Mouse (Mus musculus) hindbrain, embryonic 15.5 days (tissue): ENCODE measurements at regions not wholly inside any gene's neighbourhood (a gene's known extent, or its start where the extent isn't known, plus 50 kb on each side); places are given as distances from the start of the nearest gene placed in this dataset.

Experiments
- ATAC-seq: fragments of 200-750 bp; cut with Nextera tagmentation; 2 replicates; pipeline ENCODE4 v1.8.0; 2017; ENCODE audit warnings: low read depth, moderate number of reproducible peaks, moderate TSS enrichment; ENCODE audit not compliant: low FRiP score
- H3K27ac ChIP-seq: fragments of 300-500 bp; sonication (generic); replicated peaks from 2 replicates; pipeline ENCODE4 v1.5.1; 2015; ENCODE audit warnings: mild to moderate bottlenecking, inconsistent platforms
- H3K27me3 ChIP-seq: fragments of 300-500 bp; sonication (generic); 2 replicates; pipeline ENCODE4 v1.6.1; 2015; ENCODE audit warnings: control low read depth, inconsistent platforms
- H3K36me3 ChIP-seq: fragments of 300-500 bp; sonication (generic); 2 replicates; pipeline ENCODE4 v1.6.1; 2015; ENCODE audit warnings: control low read depth, inconsistent platforms
- H3K4me1 ChIP-seq: fragments of 300-500 bp; sonication (generic); replicated peaks from 2 replicates; pipeline ENCODE4 v1.6.1; 2015; ENCODE audit warnings: control low read depth, inconsistent platforms
- H3K4me2 ChIP-seq: fragments of 300-500 bp; sonication (generic); 2 replicates; pipeline ENCODE4 v1.6.1; 2015; ENCODE audit warnings: moderate library complexity, mild to moderate bottlenecking, inconsistent platforms
- H3K4me3 ChIP-seq: fragments of 300-500 bp; sonication (generic); 2 replicates; pipeline ENCODE4 v1.5.1; 2015; ENCODE audit warnings: mild to moderate bottlenecking, inconsistent platforms
- H3K9ac ChIP-seq: fragments of 300-500 bp; sonication (generic); 2 replicates; pipeline ENCODE4 v1.6.1; 2015; ENCODE audit warnings: inconsistent platforms
- H3K9me3 ChIP-seq: fragments of 300-500 bp; sonication (generic); 2 replicates; pipeline ENCODE4 v1.6.1; 2016; ENCODE audit warnings: control low read depth, inconsistent platforms
- WGBS: fragments of 180-500 bp; shearing (Covaris S2); methylation state at CpG from one replicate; pipeline ENCODE4 v1.1.7; 2015; 5-methylcytosine and 5-hydroxymethylcytosine counted together

DNA sequence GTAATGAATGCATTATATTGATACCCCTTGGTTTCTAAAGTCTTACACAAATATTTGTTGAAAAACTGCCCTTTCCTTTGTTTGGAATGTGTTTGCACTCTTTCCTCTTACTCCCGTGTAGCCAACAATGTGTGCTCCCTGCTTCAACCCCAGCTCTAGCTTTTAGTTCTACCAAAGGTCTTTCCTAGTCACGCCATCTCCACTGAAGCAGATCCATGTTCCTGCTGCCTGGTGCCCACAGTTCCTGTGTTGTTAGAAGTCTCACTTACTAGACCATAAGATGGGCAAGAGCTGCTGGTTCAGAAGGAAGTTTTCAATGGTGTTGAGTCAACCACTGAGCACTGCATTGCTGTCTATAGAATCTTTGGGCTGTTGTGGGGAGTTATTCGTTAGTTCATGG is 137.0 kb downstream of the Klf5 start:
- H3K27me3 ChIP-seq: no peaks in the 10 kb centered on the region
- H3K9me3 ChIP-seq: no peaks in the 10 kb centered on the region
- no peak overlapping the region for H3K27ac ChIP-seq
- no peak overlapping the region for H3K4me2 ChIP-seq
- no peaks in the 10 kb centered on the region for H3K4me1 ChIP-seq
- H3K36me3 ChIP-seq: no peaks in the 10 kb centered on the region
- no peak overlapping the region for H3K4me3 ChIP-seq
- H3K9ac ChIP-seq: no peak overlapping the region
- WGBS: 84% methylated on average over 3 of the region's 3 CpGs
- ATAC-seq: no peak

DNA sequence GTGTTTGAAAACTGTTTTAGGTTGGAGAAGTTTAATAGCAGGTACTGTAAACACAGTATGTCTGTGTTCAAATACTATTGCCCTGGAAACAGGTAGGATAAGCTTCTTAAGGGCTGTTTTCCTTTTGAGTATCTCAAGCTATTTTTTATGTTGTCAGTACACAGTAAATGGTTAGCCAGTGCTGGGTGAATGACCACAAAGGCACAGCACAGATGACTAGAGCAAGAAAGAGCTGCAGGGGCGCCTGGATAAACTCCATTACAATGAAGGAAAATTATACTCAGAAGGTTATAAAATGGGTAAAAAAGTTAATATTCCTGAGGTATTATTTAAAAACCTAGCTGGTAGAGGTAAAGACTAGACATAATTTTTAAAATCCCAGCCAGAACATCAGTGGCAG is 137.6 kb downstream of the Klf5 start:
- Histone ChIP-seq H3K4me2 (no peak overlapping the region), H3K27ac (no peak overlapping the region), H3K9me3 (no peaks in the 10 kb centered on the region), H3K27me3 (no peaks in the 10 kb centered on the region), H3K4me1 (no peaks in the 10 kb centered on the region), H3K36me3 (no peaks in the 10 kb centered on the region), H3K9ac (no peak overlapping the region), H3K4me3 (no peak overlapping the region)
- WGBS: 81% methylated on average over 1 of the region's 1 CpGs
- no peak for ATAC-seq

DNA sequence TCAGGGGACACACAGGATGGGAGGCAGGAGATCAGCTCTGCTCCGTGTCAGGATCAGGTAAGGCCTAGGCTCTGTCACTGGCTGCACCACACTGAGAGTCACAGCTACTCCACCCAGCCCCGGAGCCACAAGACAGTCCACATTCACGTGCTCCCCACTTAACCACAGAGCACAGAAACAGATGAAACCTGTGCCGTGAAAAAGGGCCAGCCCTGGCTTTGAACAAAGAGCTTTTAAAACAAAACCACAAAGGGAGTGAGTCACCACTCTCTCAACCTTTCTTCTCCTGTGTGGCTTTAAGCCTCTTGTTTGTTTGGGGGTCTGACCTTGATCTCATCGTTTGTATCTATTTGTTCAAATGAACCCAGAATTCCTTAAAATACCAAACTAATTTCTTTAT is 150.6 kb downstream of the Klf5 start:
- Histone ChIP-seq H3K27ac (no peak overlapping the region), H3K4me1 (no peaks in the 10 kb centered on the region), H3K36me3 (no peaks in the 10 kb centered on the region), H3K9ac (no peak overlapping the region), H3K27me3 (no peaks in the 10 kb centered on the region), H3K4me2 (no peak overlapping the region), H3K9me3 (no peaks in the 10 kb centered on the region), H3K4me3 (no peak overlapping the region)
- no peak for ATAC-seq
- 68% methylated on average over 5 of the region's 5 CpGs for WGBS

DNA sequence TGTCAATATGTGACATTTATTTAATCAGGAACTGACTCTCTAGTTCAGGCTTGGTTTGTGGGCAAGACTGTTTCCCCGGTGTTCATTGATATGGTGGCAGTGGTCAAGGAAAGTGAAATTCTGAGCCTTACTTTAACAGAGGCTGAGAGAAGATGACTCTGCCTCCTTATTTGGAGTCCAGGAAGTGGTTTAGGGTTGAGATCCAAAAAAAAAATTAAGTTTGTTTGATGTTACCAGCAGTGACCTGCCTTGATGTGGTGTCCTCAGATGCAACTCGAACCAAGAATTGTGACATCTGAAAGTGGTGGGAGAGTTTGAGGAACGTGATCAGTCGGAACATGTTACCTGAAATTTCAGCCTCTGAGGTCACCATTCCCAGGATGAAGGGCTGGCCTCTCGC is 151.4 kb downstream of the Klf5 start:
- Histone ChIP-seq H3K9ac (no peak overlapping the region), H3K4me3 (no peak overlapping the region), H3K27me3 (no peaks in the 10 kb centered on the region), H3K27ac (no peak overlapping the region), H3K4me1 (no peaks in the 10 kb centered on the region), H3K4me2 (no peak overlapping the region), H3K36me3 (no peaks in the 10 kb centered on the region), H3K9me3 (no peaks in the 10 kb centered on the region)
- no peak for ATAC-seq
- 95% methylated on average over 5 of the region's 5 CpGs for WGBS

DNA sequence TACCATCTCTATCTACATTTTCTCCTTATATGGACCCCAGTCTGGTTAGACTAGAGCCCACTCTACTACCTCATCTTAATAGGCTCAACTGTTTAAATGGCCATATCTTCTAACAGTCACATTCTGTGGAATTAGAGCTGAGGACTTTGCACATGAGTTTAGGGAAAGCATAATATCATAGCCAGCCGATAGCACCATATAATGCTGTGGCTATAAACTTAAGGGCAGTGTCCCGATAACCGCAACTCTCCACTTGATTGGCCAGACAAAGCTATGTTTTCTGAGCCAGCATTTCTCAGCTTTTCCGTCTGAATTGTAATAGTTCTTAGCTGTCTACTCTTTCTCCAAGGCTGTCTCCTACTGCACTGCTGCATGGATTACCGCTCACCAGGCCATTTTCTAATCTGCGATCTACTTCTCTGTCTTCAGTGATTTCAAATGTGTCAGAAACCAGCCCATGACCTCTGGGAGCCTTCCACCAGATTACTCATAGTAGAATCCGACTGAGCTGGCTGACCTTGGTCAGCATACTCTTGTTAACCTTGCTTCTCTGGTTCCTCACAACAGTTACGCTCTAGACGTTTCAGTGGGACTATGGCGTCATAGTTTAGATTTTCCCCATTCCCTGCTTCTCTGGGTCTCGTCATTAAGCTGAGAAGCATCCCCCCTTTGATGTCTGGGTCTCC is 152.8 kb downstream of the Klf5 start:
- 92% methylated on average over 11 of the region's 11 CpGs for WGBS
- Histone ChIP-seq H3K9me3 (no peaks in the 10 kb centered on the region), H3K27ac (no peak overlapping the region), H3K36me3 (no peaks in the 10 kb centered on the region), H3K4me3 (no peak overlapping the region), H3K9ac (no peak overlapping the region), H3K4me1 (no peaks in the 10 kb centered on the region), H3K4me2 (no peak overlapping the region), H3K27me3 (no peaks in the 10 kb centered on the region)
- no peak for ATAC-seq

DNA sequence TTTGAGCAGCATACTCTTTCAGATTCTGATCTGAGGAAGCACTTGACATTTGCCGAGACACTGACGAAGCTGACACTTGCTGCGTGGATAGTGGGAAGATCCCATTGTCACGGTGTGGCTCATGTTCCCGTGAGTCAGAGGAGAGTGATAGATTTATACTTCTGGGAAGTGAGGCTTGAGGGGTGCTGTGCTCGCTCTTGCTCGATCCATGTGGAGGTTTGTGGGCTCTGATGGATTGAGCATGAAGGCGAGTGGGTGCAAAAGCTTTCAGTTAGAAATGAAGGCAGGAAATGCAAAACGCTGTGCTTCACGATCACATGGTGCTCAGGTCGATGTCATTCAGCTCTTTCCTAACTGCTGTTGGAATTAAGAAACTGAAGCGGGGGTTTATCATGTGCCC is 155.4 kb downstream of the Klf5 start:
- no peak overlapping the region for H3K9ac ChIP-seq
- no peak overlapping the region for H3K4me2 ChIP-seq
- H3K27me3 ChIP-seq: no peaks in the 10 kb centered on the region
- no peak for ATAC-seq
- no peak overlapping the region for H3K27ac ChIP-seq
- WGBS: 89% methylated on average over 12 of the region's 12 CpGs
- H3K4me3 ChIP-seq: no peak overlapping the region
- H3K4me1 ChIP-seq: no peaks in the 10 kb centered on the region
- H3K36me3 ChIP-seq: no peaks in the 10 kb centered on the region
- H3K9me3 ChIP-seq: no peaks in the 10 kb centered on the region

DNA sequence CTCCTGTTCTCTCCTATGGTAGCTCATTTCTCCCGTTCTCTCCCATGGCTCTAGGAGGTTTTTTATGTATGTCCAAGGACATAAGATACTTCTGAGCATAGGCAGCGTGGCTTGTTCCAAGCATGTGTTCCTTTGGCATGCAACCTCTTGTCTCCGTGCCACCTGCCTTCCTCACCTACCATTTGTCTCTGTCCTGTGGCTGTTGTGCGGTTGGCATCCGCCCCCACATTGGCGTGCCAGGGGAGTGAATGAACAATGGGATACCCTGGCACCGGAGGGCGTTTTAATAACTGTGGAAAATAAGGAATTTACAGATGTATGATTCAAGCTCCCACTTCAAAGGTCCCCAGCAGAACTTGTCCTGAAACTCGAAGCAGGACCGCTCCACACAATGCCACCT is 158.1 kb downstream of the Klf5 start:
- Histone ChIP-seq H3K9me3 (no peaks in the 10 kb centered on the region), H3K27me3 (no peaks in the 10 kb centered on the region), H3K4me1 (no peaks in the 10 kb centered on the region), H3K9ac (no peak overlapping the region), H3K4me2 (no peak overlapping the region), H3K27ac (no peak overlapping the region), H3K36me3 (no peaks in the 10 kb centered on the region), H3K4me3 (no peak overlapping the region)
- ATAC-seq: peak; percentile 42; the same call in 1 of the 2 replicates
- 79% methylated on average over 10 of the region's 10 CpGs for WGBS

DNA sequence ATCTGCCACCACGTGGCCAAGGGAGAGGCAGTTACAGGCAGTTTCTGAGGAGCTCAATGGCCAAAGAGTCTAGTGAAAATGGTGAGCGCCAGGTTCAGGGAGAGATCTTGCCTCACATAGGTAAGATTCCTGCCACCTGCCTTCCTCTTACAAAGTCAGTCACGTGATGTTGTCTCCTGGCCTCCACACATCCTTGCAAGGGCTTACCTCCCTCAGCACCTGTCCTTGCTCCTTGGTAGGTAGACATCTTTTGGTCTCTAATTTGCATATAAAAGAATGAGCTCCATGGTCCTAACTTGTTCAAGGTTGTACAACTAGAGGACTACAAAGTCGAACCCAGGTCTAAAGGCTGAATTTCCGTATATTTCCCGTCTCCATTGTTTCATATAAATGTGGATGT is 159.1 kb downstream of the Klf5 start:
- Histone ChIP-seq H3K36me3 (no peaks in the 10 kb centered on the region), H3K4me2 (no peak overlapping the region), H3K9ac (no peak overlapping the region), H3K4me1 (no peaks in the 10 kb centered on the region), H3K9me3 (no peaks in the 10 kb centered on the region), H3K27ac (no peak overlapping the region), H3K4me3 (no peak overlapping the region), H3K27me3 (no peaks in the 10 kb centered on the region)
- ATAC-seq: no peak
- 86% methylated on average over 6 of the region's 6 CpGs for WGBS

DNA sequence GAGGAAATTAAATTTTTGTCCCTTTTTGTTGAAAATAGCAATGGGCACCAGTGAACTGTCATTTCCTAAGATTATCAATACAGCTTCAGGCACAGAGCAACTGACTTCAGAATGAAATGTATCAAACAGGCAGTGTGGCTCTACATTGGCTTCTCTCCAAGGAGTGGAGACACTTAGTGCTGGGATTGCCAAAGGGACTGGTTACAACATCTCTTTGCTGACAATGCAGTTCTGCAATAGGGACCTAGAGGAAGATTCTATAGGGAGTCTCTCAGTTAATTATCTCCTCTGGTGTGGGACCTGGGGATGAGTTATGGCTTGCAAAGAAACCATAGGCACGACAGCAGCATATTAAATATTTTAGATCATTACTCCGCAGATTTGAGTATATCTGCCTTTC is 173.6 kb downstream of the Klf5 start:
- Histone ChIP-seq H3K4me3 (no peak overlapping the region), H3K9ac (no peak overlapping the region), H3K27me3 (no peaks in the 10 kb centered on the region), H3K27ac (no peak overlapping the region), H3K36me3 (no peaks in the 10 kb centered on the region), H3K4me1 (no peaks in the 10 kb centered on the region), H3K9me3 (no peaks in the 10 kb centered on the region), H3K4me2 (no peak overlapping the region)
- 69% methylated on average over 2 of the region's 2 CpGs for WGBS
- no peak for ATAC-seq

DNA sequence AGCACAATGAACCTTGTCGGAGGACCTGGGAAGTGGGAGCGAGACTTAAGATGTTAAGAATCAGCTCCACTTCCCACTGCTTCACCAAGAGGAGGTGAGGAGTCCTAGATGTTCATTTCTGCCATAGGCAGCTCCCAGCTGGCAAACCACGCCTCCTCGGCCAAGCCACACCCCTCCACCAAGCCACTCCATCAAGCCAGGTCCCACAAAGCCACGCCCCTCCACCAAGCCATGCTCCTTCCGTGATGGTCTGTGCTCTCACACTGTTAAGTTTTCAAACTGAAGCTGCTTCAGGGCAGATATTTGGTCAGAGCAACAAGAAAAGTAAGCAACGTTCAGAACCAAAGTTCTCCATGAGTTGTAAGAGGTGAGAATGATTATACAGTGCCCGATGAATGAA is 176.8 kb downstream of the Klf5 start:
- no peak for ATAC-seq
- H3K36me3 ChIP-seq: no peaks in the 10 kb centered on the region
- no peak overlapping the region for H3K4me3 ChIP-seq
- no peaks in the 10 kb centered on the region for H3K9me3 ChIP-seq
- H3K27ac ChIP-seq: no peak overlapping the region
- no peaks in the 10 kb centered on the region for H3K27me3 ChIP-seq
- H3K4me2 ChIP-seq: no peak overlapping the region
- H3K4me1 ChIP-seq: no peaks in the 10 kb centered on the region
- H3K9ac ChIP-seq: no peak overlapping the region
- WGBS: 70% methylated on average over 8 of the region's 8 CpGs

DNA sequence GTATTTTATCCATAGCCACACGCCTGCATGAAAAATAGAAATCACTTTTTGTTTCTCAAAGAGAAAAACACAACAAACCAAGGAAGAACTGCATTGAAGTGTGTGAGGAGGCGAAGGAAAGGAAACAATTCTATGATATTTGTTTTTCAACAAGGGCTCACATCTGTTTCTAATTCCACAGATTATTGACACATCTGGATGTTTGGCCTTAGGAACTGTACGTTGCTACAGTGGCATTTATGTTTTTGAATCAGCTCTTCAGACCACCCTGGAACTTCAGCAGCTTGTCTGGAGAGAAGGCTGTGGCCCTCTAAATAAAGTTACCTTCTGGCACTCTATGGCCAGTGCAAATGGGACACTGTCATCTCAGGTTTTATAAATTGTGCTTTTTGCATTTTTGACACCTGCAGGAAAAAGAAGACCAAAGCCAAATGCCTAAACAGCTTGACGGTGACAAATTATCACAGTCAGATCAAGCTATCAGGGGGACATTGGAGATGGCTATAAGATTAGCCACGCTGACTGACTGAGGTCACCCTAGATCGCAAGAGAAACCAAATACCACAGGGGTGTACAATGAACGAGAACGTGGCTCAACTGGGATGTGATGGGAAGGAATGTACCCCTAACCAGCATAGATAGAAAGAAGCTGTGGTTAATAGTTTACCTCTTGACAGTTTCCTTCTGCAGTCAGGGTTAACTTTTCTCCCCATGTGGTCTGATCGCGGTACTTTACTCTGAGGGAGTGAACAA is 182.0 kb downstream of the Klf5 start:
- H3K36me3 ChIP-seq: no peaks in the 10 kb centered on the region
- H3K9ac ChIP-seq: no peak overlapping the region
- WGBS: 52% methylated on average over 10 of the region's 10 CpGs
- no peak for ATAC-seq
- no peak overlapping the region for H3K27ac ChIP-seq
- H3K4me3 ChIP-seq: no peak overlapping the region
- H3K27me3 ChIP-seq: no peaks in the 10 kb centered on the region
- no peaks in the 10 kb centered on the region for H3K9me3 ChIP-seq
- H3K4me2 ChIP-seq: no peak overlapping the region
- H3K4me1 ChIP-seq: no peaks in the 10 kb centered on the region

DNA sequence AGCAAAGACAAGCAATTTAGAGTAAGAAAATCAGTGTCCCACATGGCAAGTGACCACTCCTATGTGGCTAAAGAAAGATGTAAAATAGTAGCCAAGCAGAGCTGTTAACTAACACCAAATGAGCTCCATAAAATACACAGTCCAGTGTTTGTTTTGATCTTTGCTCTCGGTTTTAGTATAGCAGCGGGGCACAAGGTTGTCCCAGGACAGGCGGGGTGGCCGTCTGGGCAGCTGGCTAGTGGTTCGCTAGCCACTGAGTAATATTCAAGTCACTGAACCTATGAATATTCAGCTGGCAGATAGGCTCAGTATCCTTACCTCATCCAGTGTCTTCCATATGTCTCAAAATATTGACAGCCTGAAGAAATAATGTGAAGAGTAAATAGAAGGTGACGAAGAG is 189.5 kb downstream of the Klf5 start:
- H3K27me3 ChIP-seq: no peaks in the 10 kb centered on the region
- no peaks in the 10 kb centered on the region for H3K36me3 ChIP-seq
- H3K9ac ChIP-seq: no peak overlapping the region
- H3K27ac ChIP-seq: no peak overlapping the region
- ATAC-seq: no peak
- H3K4me1 ChIP-seq: no peaks in the 10 kb centered on the region
- no peak overlapping the region for H3K4me2 ChIP-seq
- H3K9me3 ChIP-seq: no peaks in the 10 kb centered on the region
- H3K4me3 ChIP-seq: no peak overlapping the region
- 75% methylated on average over 6 of the region's 6 CpGs for WGBS

DNA sequence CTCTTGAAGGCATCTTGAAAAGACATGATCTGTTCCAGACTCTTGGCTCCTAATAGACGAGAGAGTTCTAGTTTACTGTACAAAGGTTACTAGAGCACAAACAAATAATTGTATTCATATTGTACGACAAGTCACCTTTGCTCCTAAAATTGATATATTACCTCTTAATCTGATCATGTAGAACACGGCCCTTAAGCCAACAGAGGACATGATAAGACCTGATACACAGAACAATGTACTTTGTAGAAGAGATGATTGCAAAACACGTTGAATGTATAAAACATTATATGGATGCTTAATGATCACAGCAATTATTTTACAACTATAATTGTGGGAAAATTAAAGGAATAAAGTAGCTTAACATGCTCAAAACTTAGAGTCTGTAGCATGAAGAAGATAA is 194.7 kb downstream of the Klf5 start:
- no peaks in the 10 kb centered on the region for H3K4me1 ChIP-seq
- no peaks in the 10 kb centered on the region for H3K27me3 ChIP-seq
- WGBS: 88% methylated on average over 4 of the region's 4 CpGs
- H3K4me2 ChIP-seq: no peak overlapping the region
- no peak overlapping the region for H3K4me3 ChIP-seq
- H3K36me3 ChIP-seq: no peaks in the 10 kb centered on the region
- H3K9ac ChIP-seq: no peak overlapping the region
- no peaks in the 10 kb centered on the region for H3K9me3 ChIP-seq
- no peak for ATAC-seq
- no peak overlapping the region for H3K27ac ChIP-seq
